Mouse (Mus musculus): ENCODE data around the gene Myo1h. TPM values are rescaled to one million over a fixed set of nuclear protein-coding genes. Genes with fewer than 3 reads are reported as not detected.

Gene Myo1h
- polyA plus RNA-seq, 1 experiment from 2014 or later, result 0.96 TPM

DNA sequence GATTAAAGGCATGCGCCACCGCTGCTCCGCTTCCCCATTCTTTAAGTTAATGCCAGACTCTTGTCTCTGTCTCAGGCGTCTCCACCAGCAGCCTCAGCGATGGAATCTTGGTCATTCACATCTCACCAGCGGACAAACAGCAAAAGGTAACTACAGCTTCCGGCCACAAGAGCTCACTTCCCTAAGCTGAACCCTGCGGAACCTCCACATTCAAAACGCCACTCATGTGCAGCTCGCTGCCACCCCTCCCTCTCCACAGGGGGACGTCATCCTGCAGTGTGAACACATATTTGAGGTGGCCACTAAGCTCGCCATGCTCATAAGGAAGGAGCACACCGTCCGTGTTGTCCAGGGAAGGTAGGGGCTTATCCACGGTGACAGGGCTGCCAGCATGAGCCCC, 72.0 kb downstream of the Myo1h start:
- 0 out of 2 replicates have a peak, but pooled peaks cover 4% of the 10 kb centered on the region for H3K4me1 ChIP-seq (replicated peaks; ENCODE audit: control insufficient read depth, insufficient read depth, low read length)
- no peak overlapping the region for H3K27ac ChIP-seq (ENCODE audit: low read depth, low read length)
- no peak overlapping the region for H3K4me2 ChIP-seq (replicated peaks; ENCODE audit: low read depth, low read length)
- ATAC-seq (ENCODE audit: low FRiP score) (no peak), DNase-seq (ENCODE audit: low spot score) (no peak)
- no peak overlapping the region for H3K9ac ChIP-seq (ENCODE audit: low read depth, low read length)
- no peaks in the 10 kb centered on the region for H3K9me3 ChIP-seq (ENCODE audit: control insufficient read depth, low read length)
- no peaks in the 10 kb centered on the region for H3K27me3 ChIP-seq (ENCODE audit: control insufficient read depth, insufficient read depth, low read length)
- no peak overlapping the region for H3K4me3 ChIP-seq (ENCODE audit: low read depth, low read length)
- 83% methylated on average over 15 of the region's 15 CpGs for WGBS
- H3K36me3 ChIP-seq (ENCODE audit: control insufficient read depth, insufficient read depth, low read length), result peaks cover 12% of the 10 kb centered on the region

GRCm38 (mm10) chr5:114365043-114365752, 76.2 kb downstream of the Myo1h start:
- H3K9ac ChIP-seq (ENCODE audit: low read depth, low read length), result no peak overlapping the region
- ATAC-seq (ENCODE audit: low FRiP score) (no peak), DNase-seq (ENCODE audit: low spot score) (no peak)
- H3K27me3 ChIP-seq (ENCODE audit: control insufficient read depth, insufficient read depth, low read length), result no peaks in the 10 kb centered on the region
- no peak overlapping the region for H3K4me2 ChIP-seq (replicated peaks; ENCODE audit: low read depth, low read length)
- no peak overlapping the region for H3K4me3 ChIP-seq (ENCODE audit: low read depth, low read length)
- H3K27ac ChIP-seq (ENCODE audit: low read depth, low read length), result no peak overlapping the region
- WGBS, result 97% methylated on average over 23 of the region's 23 CpGs
- no peaks in the 10 kb centered on the region for H3K4me1 ChIP-seq (replicated peaks; ENCODE audit: control insufficient read depth, insufficient read depth, low read length)
- no peaks in the 10 kb centered on the region for H3K9me3 ChIP-seq (ENCODE audit: control insufficient read depth, low read length)
- peaks cover 17% of the 10 kb centered on the region for H3K36me3 ChIP-seq (ENCODE audit: control insufficient read depth, insufficient read depth, low read length)

DNA sequence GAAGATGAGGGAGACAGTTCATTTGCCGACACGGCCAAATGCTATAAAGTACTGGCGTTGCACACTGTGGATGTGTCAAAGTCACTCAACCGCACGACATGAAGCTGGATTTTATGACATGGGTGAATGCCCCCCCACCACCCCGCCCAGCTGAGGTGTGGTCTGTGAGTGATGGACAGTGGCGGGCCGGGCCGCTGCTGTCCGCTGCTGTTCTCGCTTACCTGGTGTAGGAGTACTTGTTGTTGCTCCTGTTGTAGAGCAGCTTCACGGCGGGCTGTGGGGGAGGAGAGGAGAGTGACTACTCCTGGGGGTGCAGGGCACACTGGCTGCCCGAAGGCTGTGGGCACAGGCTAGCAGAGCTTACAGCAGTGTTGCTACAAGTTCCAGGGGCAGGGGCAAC, 79.2 kb downstream of the Myo1h start:
- H3K9ac ChIP-seq (ENCODE audit: low read depth, low read length), result no peak overlapping the region
- DNase-seq (ENCODE audit: low spot score), result no peak
- no peaks in the 10 kb centered on the region for H3K9me3 ChIP-seq (ENCODE audit: control insufficient read depth, low read length)
- no peaks in the 10 kb centered on the region for H3K27me3 ChIP-seq (ENCODE audit: control insufficient read depth, insufficient read depth, low read length)
- 94% methylated on average over 12 of the region's 14 CpGs for WGBS
- H3K36me3 ChIP-seq (ENCODE audit: control insufficient read depth, insufficient read depth, low read length), result peaks cover 18% of the 10 kb centered on the region
- no peaks in the 10 kb centered on the region for H3K4me1 ChIP-seq (replicated peaks; ENCODE audit: control insufficient read depth, insufficient read depth, low read length)
- no peak overlapping the region for H3K27ac ChIP-seq (ENCODE audit: low read depth, low read length)
- ATAC-seq (ENCODE audit: low FRiP score), result no peak
- H3K4me3 ChIP-seq (ENCODE audit: low read depth, low read length), result no peak overlapping the region
- H3K4me2 ChIP-seq (replicated peaks; ENCODE audit: low read depth, low read length), result no peak overlapping the region

DNA sequence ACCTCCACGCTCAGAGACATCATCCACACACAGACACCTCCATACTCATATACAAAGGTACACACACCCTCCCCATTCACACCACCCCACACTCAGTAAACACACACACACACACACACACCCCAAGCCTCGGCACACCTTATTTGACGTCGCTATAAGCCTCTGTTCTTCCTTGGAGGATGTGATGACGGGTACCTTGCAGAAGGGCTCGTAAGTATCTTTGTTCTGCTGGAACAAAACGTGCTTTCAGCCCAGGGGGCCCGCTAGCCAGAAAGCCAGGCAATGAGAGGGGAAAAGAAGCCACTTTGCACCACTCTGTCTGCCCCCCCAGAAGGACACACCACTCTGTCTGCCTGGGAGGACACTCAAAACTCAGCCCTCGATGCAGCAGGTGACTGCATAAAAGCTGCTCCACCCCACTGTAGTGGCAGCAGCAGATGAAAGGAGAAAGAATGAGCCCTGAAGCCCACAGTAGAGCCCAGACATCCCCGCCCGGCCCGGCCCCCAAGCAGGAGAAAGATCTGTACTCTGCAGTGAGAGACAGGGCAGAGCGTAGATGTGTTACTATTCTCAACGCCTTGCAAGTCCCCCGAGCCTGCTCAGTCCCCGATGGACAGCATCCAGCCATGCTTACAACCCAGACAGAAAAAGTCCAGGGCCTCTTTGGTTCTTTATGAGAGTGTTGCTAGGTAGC, 80.0 kb downstream of the Myo1h start:
- Histone ChIP-seq H3K9ac (ENCODE audit: low read depth, low read length) (no peak overlapping the region), H3K27me3 (ENCODE audit: control insufficient read depth, insufficient read depth, low read length) (no peaks in the 10 kb centered on the region), H3K36me3 (ENCODE audit: control insufficient read depth, insufficient read depth, low read length) (peaks cover 21% of the 10 kb centered on the region), H3K4me3 (ENCODE audit: low read depth, low read length) (no peak overlapping the region), H3K4me2 (replicated peaks; ENCODE audit: low read depth, low read length) (no peak overlapping the region), H3K27ac (ENCODE audit: low read depth, low read length) (no peak overlapping the region), H3K9me3 (ENCODE audit: control insufficient read depth, low read length) (no peaks in the 10 kb centered on the region), H3K4me1 (replicated peaks; ENCODE audit: control insufficient read depth, insufficient read depth, low read length) (no peaks in the 10 kb centered on the region)
- DNase-seq (ENCODE audit: low spot score) (no peak), ATAC-seq (ENCODE audit: low FRiP score) (no peak)
- WGBS, result 88% methylated on average over 16 of the region's 16 CpGs

DNA sequence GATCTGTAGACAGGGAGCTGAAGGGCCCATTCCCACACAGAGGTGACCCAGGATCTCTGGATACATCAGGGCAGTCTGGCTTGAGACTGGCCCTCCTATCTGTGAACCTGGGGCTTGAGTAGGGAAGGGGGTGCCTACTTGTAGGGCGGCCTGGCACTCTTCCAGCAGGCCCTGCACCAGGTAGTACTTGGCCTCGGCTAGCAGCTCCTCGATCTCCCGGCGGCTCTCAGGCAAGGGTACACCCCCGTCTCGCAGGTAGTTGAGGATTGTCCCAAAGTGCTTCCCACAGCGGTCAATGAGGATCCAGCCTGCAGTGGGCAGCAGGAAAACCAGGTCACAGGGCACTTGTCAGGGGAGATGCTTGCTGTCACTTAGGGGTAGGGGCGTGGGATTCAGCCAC, 81.0 kb downstream of the Myo1h start:
- DNase-seq (ENCODE audit: low spot score) (no peak), ATAC-seq (ENCODE audit: low FRiP score) (no peak)
- Histone ChIP-seq H3K4me3 (ENCODE audit: low read depth, low read length) (no peak overlapping the region), H3K9me3 (ENCODE audit: control insufficient read depth, low read length) (no peaks in the 10 kb centered on the region), H3K36me3 (ENCODE audit: control insufficient read depth, insufficient read depth, low read length) (peaks cover 18% of the 10 kb centered on the region), H3K27ac (ENCODE audit: low read depth, low read length) (peak overlapping the region; percentile 36), H3K9ac (ENCODE audit: low read depth, low read length) (no peak overlapping the region), H3K4me1 (replicated peaks; ENCODE audit: control insufficient read depth, insufficient read depth, low read length) (no peaks in the 10 kb centered on the region), H3K4me2 (replicated peaks; ENCODE audit: low read depth, low read length) (no peak overlapping the region), H3K27me3 (ENCODE audit: control insufficient read depth, insufficient read depth, low read length) (no peaks in the 10 kb centered on the region)
- WGBS, result 80% methylated on average over 9 of the region's 9 CpGs

GRCm38 (mm10) chr5:114370371-114370776, 81.4 kb downstream of the Myo1h start:
- 67% methylated on average over 9 of the region's 9 CpGs for WGBS
- Histone ChIP-seq H3K9me3 (ENCODE audit: control insufficient read depth, low read length) (no peaks in the 10 kb centered on the region), H3K4me2 (replicated peaks; ENCODE audit: low read depth, low read length) (no peak overlapping the region), H3K9ac (ENCODE audit: low read depth, low read length) (no peak overlapping the region), H3K4me1 (replicated peaks; ENCODE audit: control insufficient read depth, insufficient read depth, low read length) (no peaks in the 10 kb centered on the region), H3K4me3 (ENCODE audit: low read depth, low read length) (no peak overlapping the region), H3K36me3 (ENCODE audit: control insufficient read depth, insufficient read depth, low read length) (peaks cover 20% of the 10 kb centered on the region), H3K27me3 (ENCODE audit: control insufficient read depth, insufficient read depth, low read length) (no peaks in the 10 kb centered on the region), H3K27ac (ENCODE audit: low read depth, low read length) (no peak overlapping the region; the same call in 1 of the 2 replicates)
- ATAC-seq (ENCODE audit: low FRiP score), result no peak
- DNase-seq (ENCODE audit: low spot score), result no peak

GRCm38 (mm10) chr5:114371331-114371730, 82.4 kb downstream of the Myo1h start:
- H3K4me2 ChIP-seq (replicated peaks; ENCODE audit: low read depth, low read length), result no peak overlapping the region
- no peak for DNase-seq (ENCODE audit: low spot score)
- no peaks in the 10 kb centered on the region for H3K4me1 ChIP-seq (replicated peaks; ENCODE audit: control insufficient read depth, insufficient read depth, low read length)
- WGBS, result 87% methylated on average over 3 of the region's 3 CpGs
- no peak overlapping the region for H3K4me3 ChIP-seq (ENCODE audit: low read depth, low read length)
- H3K36me3 ChIP-seq (ENCODE audit: control insufficient read depth, insufficient read depth, low read length), result peaks cover 14% of the 10 kb centered on the region; the same call in 1 of the 2 replicates
- ATAC-seq (ENCODE audit: low FRiP score), result no peak
- no peak overlapping the region for H3K27ac ChIP-seq (ENCODE audit: low read depth, low read length)
- no peaks in the 10 kb centered on the region for H3K9me3 ChIP-seq (ENCODE audit: control insufficient read depth, low read length)
- H3K27me3 ChIP-seq (ENCODE audit: control insufficient read depth, insufficient read depth, low read length), result no peaks in the 10 kb centered on the region
- H3K9ac ChIP-seq (ENCODE audit: low read depth, low read length), result no peak overlapping the region

- no peak overlapping the region for H3K4me3 ChIP-seq (ENCODE audit: low read depth, low read length)
- 71% methylated on average over 25 of the region's 25 CpGs for whole genome bisulfite sequencing
- H3K4me2 ChIP-seq (replicated peaks; ENCODE audit: low read depth, low read length), result no peak overlapping the region
- H3K27ac ChIP-seq (ENCODE audit: low read depth, low read length), result no peak overlapping the region
- no peaks in the 10 kb centered on the region for H3K4me1 ChIP-seq (replicated peaks; ENCODE audit: control insufficient read depth, insufficient read depth, low read length)
- no peaks in the 10 kb centered on the region for H3K27me3 ChIP-seq (ENCODE audit: control insufficient read depth, insufficient read depth, low read length)
- H3K36me3 ChIP-seq (ENCODE audit: control insufficient read depth, insufficient read depth, low read length), result peaks cover 14% of the 10 kb centered on the region; the same call in 1 of the 2 replicates
- ATAC-seq (ENCODE audit: low FRiP score), result no peak
- no peaks in the 10 kb centered on the region for H3K9me3 ChIP-seq (ENCODE audit: control insufficient read depth, low read length)
- H3K9ac ChIP-seq (ENCODE audit: low read depth, low read length), result no peak overlapping the region
- no peak for DNase-seq (ENCODE audit: low spot score)
Observed at GRCm38 (mm10) chr5:114371731-114372473, 82.9 kb downstream of the Myo1h start.
